Mouse (Mus musculus): ENCODE results near the gene Chic2. TPM values are rescaled to one million over a fixed set of nuclear protein-coding genes. Genes with fewer than 3 reads are reported as not detected.

The Chic2 gene
- polyA plus RNA-seq, 1 experiment = 25.2 TPM

GRCm38 (mm10) chr5:74952938-74953337 is 91.6 kb downstream of the Chic2 start:
- no peaks in the 10 kb centered on the region for H3K27me3 ChIP-seq (ENCODE audit: control insufficient read depth, insufficient read depth, insufficient read length)
- H3ac ChIP-seq (ENCODE audit: control insufficient read depth, insufficient read length) = no peak overlapping the region
- no peak overlapping the region for H3K4me2 ChIP-seq (ENCODE audit: low read depth)
- TF ChIP-seq MYOD1 (IDR thresholded peaks at IDR 0.05; ENCODE audit: control insufficient read depth in 1 of 3, insufficient read length in 2 of 3, low read depth in 2 of 3) (no peak), REST (IDR thresholded peaks at IDR 0.05; ENCODE audit: insufficient read depth, insufficient read length) (no peak), POLR2AphosphoS2 (IDR thresholded peaks at IDR 0.05; ENCODE audit: insufficient read length, low read depth) (no peak)
- no peaks in the 10 kb centered on the region for H3K79me2 ChIP-seq (ENCODE audit: control insufficient read depth, insufficient read depth)
- no peak overlapping the region for H3K4me3 ChIP-seq
- H3K36me3 ChIP-seq (ENCODE audit: control insufficient read depth, insufficient read depth) = no peaks in the 10 kb centered on the region

DNA sequence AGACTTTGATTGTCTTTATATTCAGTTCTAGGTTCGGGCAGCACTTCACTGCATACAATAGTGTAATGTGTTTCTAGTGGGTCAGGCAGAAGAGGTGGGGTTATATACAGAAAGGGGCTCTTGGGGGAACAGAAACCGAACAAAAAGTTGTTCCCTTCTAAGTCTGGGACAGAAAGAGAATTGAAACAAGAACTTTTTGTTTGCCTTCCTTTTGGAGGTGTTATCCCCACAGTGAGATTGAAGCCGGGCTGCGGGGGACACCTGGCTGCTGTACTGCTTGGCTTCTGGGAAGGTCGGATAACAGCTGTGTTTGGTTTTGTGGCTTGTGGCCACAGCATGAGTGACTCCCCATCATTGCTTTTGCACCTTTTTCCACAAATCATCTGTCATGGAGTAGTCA is 93.2 kb downstream of the Chic2 start:
- no peaks in the 10 kb centered on the region for H3K27me3 ChIP-seq (ENCODE audit: control insufficient read depth, insufficient read depth, insufficient read length)
- H3K4me2 ChIP-seq (ENCODE audit: low read depth) = no peak overlapping the region
- no peak overlapping the region for H3ac ChIP-seq (ENCODE audit: control insufficient read depth, insufficient read length)
- H3K4me3 ChIP-seq = no peak overlapping the region
- peak in 2 of 3 experiments; percentile 13 to 68 for TF ChIP-seq MYOG (IDR thresholded peaks at IDR 0.05; ENCODE audit: control insufficient read depth in 1 of 3, insufficient read depth in 1 of 3, insufficient read length in 2 of 3, low read depth in 2 of 3)
- no peak for TF ChIP-seq POLR2A (IDR thresholded peaks at IDR 0.05; ENCODE audit: insufficient read length, low read depth)
- TF ChIP-seq USF1 (IDR thresholded peaks at IDR 0.05; ENCODE audit: low read depth) = no peak
- TF ChIP-seq SRF (IDR thresholded peaks at IDR 0.05; ENCODE audit: control insufficient read depth, insufficient read length, low read depth) = no peak
- peak; percentile 24 for TF ChIP-seq TCF12 (IDR thresholded peaks at IDR 0.05; ENCODE audit: insufficient read depth, poor library complexity, severe bottlenecking)
- TF ChIP-seq MYOD1 (IDR thresholded peaks at IDR 0.05; ENCODE audit: control insufficient read depth in 1 of 3, insufficient read length in 2 of 3, low read depth in 2 of 3) = peak in 2 of 3 experiments; percentile 75 to 82
- H3K79me2 ChIP-seq (ENCODE audit: control insufficient read depth, insufficient read depth) = no peaks in the 10 kb centered on the region
- H3K36me3 ChIP-seq (ENCODE audit: control insufficient read depth, insufficient read depth) = no peaks in the 10 kb centered on the region

DNA sequence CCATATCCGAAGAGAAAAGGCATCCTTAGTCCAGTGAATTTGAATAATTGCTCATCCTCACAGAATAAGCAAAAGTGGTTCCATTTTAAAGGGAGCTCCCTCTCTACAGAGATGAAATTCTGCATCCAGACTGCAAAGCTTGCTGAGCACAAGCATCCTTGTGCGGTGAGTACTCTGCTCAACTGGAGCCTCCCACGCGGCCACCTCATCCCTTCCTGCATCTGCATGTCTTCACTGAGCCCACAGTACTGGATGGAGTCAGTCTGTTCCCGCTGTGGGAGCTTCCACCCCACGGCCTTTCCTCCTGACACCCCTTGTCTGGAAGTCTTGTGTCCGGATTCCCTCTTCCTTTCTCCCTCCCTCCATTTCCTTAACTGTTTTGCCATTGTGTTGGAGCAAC is 95.3 kb downstream of the Chic2 start:
- Histone ChIP-seq H3K4me3 (no peak overlapping the region), H3K36me3 (ENCODE audit: control insufficient read depth, insufficient read depth) (no peaks in the 10 kb centered on the region), H3K27me3 (ENCODE audit: control insufficient read depth, insufficient read depth, insufficient read length) (no peaks in the 10 kb centered on the region), H3ac (ENCODE audit: control insufficient read depth, insufficient read length) (no peak overlapping the region), H3K4me2 (ENCODE audit: low read depth) (no peak overlapping the region), H3K79me2 (ENCODE audit: control insufficient read depth, insufficient read depth) (no peaks in the 10 kb centered on the region)
- TF ChIP-seq TCF12 (IDR thresholded peaks at IDR 0.05; ENCODE audit: insufficient read depth, poor library complexity, severe bottlenecking) (no peak), TCF3 (IDR thresholded peaks at IDR 0.05; ENCODE audit: insufficient read length, low read depth) (no peak), MYOG (IDR thresholded peaks at IDR 0.05; ENCODE audit: control insufficient read depth in 1 of 3, insufficient read depth in 1 of 3, insufficient read length in 2 of 3, low read depth in 2 of 3) (no peak), POLR2AphosphoS2 (IDR thresholded peaks at IDR 0.05; ENCODE audit: insufficient read length, low read depth) (no peak), E2F4 (IDR thresholded peaks at IDR 0.05; ENCODE audit: insufficient read depth) (no peak), MAX (IDR thresholded peaks at IDR 0.05; ENCODE audit: low read depth) (no peak), MYOD1 (IDR thresholded peaks at IDR 0.05; ENCODE audit: control insufficient read depth in 1 of 3, insufficient read length in 2 of 3, low read depth in 2 of 3) (no peak), REST (IDR thresholded peaks at IDR 0.05; ENCODE audit: insufficient read depth, insufficient read length) (no peak), USF1 (IDR thresholded peaks at IDR 0.05; ENCODE audit: low read depth) (no peak), CEBPB (IDR thresholded peaks at IDR 0.05; ENCODE audit: insufficient read depth, poor library complexity, severe bottlenecking) (no peak), SRF (IDR thresholded peaks at IDR 0.05; ENCODE audit: control insufficient read depth, insufficient read length, low read depth) (no peak)

DNA sequence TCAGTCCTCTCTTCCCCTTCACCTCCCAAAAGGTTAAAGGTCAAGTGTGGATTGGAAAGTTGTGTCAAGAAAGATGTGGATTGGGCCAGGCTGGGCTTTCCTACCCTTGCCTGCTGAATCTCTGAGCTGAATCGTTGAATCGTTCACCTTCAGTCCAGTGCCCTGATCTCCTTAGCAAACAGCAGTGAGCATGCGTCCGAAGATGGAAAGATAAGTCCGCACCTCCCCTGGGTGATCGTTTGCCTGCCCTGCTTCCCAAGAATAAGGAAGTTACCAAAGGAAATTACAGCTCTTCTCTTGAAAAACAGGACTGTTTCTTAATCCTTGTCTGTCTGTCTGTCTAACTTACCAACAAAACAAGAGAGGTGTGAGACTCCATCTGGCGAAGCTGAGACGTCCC is 96.1 kb downstream of the Chic2 start:
- no peak for TF ChIP-seq MYOD1 (IDR thresholded peaks at IDR 0.05; ENCODE audit: control insufficient read depth in 1 of 3, insufficient read length in 2 of 3, low read depth in 2 of 3)
- no peak for TF ChIP-seq REST (IDR thresholded peaks at IDR 0.05; ENCODE audit: insufficient read depth, insufficient read length)
- no peak for TF ChIP-seq POLR2A (IDR thresholded peaks at IDR 0.05; ENCODE audit: insufficient read length, low read depth)
- no peak for TF ChIP-seq MYOG (IDR thresholded peaks at IDR 0.05; ENCODE audit: control insufficient read depth in 1 of 3, insufficient read depth in 1 of 3, insufficient read length in 2 of 3, low read depth in 2 of 3)
- Histone ChIP-seq H3K36me3 (ENCODE audit: control insufficient read depth, insufficient read depth) (no peaks in the 10 kb centered on the region), H3K79me2 (ENCODE audit: control insufficient read depth, insufficient read depth) (no peaks in the 10 kb centered on the region), H3K4me2 (ENCODE audit: low read depth) (no peak overlapping the region), H3K27me3 (ENCODE audit: control insufficient read depth, insufficient read depth, insufficient read length) (no peaks in the 10 kb centered on the region), H3ac (ENCODE audit: control insufficient read depth, insufficient read length) (no peak overlapping the region), H3K4me3 (no peak overlapping the region)

Other genes starting within 250 kb of the Chic2 start
- not detected for gene Gsx2, start 30.8 kb upstream of the Chic2 start, polyA plus RNA-seq (2012; fragmentation: generic; extraction: Trizol)
- gene Pdgfra, start 107.5 kb upstream of the Chic2 start, polyA plus RNA-seq (2012; fragmentation: generic; extraction: Trizol) = 1.1 TPM

Measured in myocyte (in vitro differentiated cells).